Mouse (Mus musculus) ovary, postnatal 10 days (tissue): ENCODE data around the gene Gm11938.
A peak's percentile ranks its signal among the peaks of the same experiment; 100 is the strongest.
"Not testable (repeated sequence)": the region's sequence is repeated elsewhere in the genome, so short reads cannot be mapped to it uniquely, and the experiment has no call there.

ENCODE experiments used
- DNase-seq: peaks from one replicate; pipeline ENCODE4 v3.0.0; 2022; ENCODE audit warnings: low spot score

Gm11938 gene

GRCm38 (mm10) chr11:99603208-99603607 lies at the start of gene Gm11938:
Gene Gm11938, minus strand, starts transcription at chr11:99603308.
- DNase-seq, result not testable (repeated sequence)

DNA sequence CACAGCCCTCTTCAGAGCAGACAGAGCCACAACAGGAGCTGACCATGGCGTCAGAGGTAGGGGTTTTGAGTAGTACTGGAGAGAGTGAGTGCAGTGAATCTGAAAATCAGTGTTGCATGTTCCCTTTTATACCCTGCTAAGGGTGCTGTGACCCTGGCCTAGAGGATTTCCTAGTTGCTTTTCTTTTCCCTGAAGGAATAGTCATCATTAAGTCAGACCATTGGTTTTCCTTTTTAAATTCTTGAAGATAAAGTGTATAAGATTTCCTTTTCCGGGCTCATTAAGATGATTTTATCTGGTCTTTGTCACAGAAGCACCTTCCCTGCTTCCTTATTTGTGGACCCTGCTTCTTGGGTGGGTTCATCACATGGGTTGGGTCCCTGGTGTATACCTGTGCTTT lies 47.0 kb upstream of the Gm11938 start, which contains the start of gene Gm11555:
Gene Gm11555, minus strand, starts transcription at position 101 of the 400 bp plus-strand sequence.
- no peak for DNase-seq

DNA sequence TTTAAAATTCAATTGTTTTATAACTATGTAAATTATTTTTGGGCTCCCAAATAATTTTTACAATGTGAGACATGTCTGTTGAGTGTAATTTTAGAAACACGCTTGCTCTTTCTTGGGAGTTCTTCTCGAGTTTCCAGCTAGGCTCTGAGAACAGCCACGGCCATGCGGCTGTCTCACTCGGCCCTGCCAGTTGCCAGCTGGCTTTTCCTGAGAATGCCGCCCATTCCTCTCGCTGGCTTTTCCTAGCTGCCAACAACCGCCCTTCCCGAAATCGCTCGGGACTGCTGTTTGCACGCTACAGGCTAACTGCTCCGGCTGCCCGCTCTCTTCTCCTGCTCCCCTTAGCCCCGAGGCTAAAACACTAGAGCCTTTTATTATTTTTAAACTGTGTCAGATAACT lies 43.3 kb upstream of the Gm11938 start:
- no peak for DNase-seq

DNA sequence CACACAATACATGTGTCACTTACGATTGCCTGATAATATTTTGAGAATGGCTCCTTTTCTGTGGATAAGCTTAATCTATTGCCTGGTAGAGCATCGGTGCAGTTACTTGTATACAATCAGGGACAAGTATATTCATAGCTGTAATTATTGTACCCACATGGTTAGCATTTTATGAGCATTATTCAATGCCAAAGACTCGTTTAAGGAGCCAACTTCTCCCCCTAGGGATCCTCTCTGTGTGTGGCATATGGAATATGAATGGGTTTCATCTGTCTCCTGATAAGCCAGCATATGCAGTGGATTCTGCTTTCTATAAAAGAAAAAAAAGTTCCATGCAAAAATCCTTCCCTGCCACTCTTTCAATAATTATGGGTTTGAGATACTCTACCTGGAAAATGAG lies 41.2 kb upstream of the Gm11938 start:
- DNase-seq, result no peak

DNA sequence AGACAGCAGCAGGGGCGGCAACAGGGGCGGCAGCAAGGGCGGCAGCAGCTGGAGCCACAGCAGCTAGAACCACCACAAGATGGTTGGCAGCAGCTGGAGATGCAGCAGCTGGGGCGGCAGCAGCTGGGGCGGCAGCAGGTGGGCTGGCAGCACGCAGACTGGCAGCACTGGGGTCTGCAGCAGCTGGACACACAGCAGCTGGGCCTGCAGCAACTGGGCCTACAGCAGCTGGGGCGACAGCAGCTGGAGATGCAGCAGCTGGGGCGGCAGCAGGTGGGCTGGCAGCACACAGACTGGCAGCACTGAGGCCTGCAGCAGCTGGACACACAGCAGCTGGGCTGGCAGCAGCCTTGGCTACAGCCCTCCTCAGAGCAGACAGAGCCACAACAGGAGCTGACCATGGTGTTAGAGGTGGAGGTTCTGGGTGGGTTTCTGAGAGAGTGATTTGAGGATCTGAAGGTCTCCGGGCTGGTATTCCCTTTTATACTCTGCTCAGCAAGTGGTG lies 40.6 kb upstream of the Gm11938 start, which contains the start of gene Krtap4-7:
Gene Krtap4-7, minus strand, starts transcription at position 455 of the 505 bp plus-strand sequence.
- DNase-seq, result not testable (repeated sequence)

DNA sequence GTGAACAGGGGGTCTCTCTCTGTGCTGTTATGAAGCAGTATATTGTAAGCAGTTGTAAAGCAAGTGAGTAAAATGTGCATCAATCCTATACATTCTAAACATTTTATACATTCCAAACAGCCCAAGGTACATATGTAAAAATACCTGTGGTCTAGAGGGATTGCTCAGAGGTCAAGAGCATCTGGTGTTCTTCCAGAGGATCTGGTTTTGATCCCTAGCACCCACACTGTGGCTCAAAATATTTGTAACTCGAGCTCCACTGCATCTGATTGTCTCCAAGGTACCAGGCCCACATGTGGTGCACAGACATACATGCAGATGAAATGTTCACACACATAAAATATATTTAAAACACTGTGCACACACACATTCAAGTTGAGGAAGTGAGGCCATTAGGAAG lies 37.8 kb upstream of the Gm11938 start:
- DNase-seq, result no peak

GRCm38 (mm10) chr11:99637086-99637485 lies 34.0 kb upstream of the Gm11938 start:
- no peak for DNase-seq

DNA sequence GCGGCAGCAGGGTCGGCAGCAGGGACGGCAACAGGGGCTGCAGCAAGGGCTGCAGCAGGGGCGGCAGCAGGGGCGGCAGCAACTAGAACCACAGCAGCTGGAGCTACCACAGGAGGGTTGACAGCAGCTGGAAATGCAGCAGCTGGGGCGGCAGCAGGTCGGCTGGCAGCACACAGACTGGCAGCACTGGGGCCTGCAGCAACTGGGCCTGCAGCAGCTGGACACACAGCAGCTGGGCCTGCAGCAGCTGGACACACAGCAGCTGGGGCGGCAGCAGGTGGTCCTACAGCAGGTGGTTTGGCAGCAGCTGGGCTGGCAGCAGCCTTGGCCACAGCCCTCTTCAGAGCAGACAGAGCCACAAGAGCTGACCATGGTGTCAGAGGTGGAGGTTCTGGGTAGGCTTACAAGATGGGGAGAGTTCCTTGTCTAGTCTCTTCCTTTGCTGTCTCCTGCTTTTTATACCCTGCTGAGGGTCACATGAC lies 31.6 kb upstream of the Gm11938 start, which contains the start of gene Krtap4-2:
Gene Krtap4-2, minus strand, starts transcription at position 432 of the 482 bp plus-strand sequence.
- DNase-seq, result no peak

- DNase-seq, result no peak
Observed at GRCm38 (mm10) chr11:99633293-99633692, 30.2 kb upstream of the Gm11938 start.

GRCm38 (mm10) chr11:99630890-99631289 lies 27.8 kb upstream of the Gm11938 start:
- DNase-seq, result no peak

DNA sequence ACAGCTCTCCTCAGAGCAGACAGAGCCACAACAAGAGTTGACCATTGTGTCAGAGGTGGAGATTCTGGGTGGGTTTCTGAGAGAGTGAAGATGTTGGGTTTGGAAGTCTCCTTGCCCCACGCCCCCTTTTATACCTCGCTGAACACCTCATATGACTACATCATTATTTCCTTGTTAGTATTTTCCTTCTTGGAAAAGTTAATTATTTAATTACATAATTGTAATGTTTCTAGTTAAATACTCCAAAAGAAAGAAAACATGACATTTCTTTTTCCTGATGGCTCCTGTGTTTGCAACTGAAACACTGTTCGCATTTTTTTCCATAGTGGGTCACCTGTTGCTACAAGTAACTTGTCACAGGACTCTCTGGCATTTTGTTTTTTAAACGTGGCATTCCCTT lies 25.0 kb upstream of the Gm11938 start, which contains the start of gene Krtap4-1:
Gene Krtap4-1, minus strand, starts transcription at position 101 of the 400 bp plus-strand sequence.
- no peak for DNase-seq

DNA sequence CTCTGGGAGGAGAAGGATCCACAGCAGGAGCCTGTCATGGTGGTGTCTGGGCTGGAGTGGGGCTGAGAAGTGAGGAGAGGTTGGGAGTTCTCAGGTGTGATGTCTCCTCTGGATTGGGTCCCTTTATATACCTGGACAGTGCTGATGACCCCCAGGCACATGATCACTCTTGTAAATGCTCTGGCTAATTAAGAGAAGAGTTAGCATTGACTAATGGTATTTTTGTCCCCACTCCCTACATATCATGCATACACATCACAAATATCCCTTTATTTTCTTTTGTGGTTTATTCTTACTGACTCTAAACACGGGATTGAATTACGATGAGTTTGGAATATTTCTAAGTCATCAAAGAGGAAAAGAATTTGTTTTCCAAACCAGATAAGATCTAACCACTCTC lies 17.2 kb upstream of the Gm11938 start, which contains the start of gene Gm11562:
Gene Gm11562, minus strand, starts transcription at position 101 of the 400 bp plus-strand sequence.
- no peak for DNase-seq

GRCm38 (mm10) chr11:99614796-99615363 lies 11.8 kb upstream of the Gm11938 start, which contains the start of gene Krtap2-4:
Gene Krtap2-4, minus strand, starts transcription at chr11:99614846.
- DNase-seq, result no peak

- DNase-seq, result not testable (repeated sequence)
Observed at GRCm38 (mm10) chr11:99610089-99610488, 7.0 kb upstream of the Gm11938 start, which contains the start of gene Gm11937. Gene Gm11937, minus strand, starts transcription at chr11:99610189.

DNA sequence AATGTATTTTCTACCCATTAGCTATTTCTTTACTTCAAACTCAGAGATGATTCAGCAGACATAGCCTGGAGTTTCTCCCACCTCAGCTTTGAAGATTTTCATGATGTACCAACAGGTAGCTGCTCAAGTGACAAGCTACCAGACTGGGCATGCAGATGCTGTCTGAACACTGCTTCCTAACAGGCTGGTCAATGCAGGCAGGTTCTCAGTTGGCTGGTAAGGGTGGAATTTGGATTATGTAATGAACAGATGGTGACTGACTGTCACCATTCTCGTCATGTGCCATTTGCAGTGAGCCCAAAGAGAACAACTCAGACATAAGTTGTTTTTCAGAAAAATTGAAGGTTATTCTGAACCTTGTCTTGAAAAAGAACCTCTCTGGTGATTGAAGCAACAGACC lies 6.0 kb upstream of the Gm11938 start:
- no peak for DNase-seq

DNA sequence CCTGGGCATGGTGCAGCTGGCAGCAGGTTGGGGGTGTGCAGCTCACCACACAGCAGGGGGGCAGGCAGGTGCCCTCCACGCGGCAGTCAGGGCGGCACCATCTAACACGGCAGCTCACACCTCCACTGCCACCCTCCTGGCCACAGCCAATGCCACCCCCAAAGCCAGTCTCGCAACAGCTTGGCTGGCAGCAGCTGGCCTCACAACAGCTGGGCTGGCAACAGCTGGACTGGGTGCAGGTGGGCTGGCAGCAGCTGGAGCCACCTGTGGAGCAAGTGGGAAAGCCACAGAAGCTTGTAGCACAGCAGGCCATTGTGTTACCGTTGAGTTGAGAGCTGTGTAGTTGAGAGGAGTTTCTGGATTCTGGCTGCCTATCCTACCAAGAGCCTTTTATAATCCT lies 5.4 kb downstream of the Gm11938 start, which contains the start of gene Krtap9-3:
Gene Krtap9-3, minus strand, starts transcription at position 364 of the 400 bp plus-strand sequence.
- not testable (repeated sequence) for DNase-seq

DNA sequence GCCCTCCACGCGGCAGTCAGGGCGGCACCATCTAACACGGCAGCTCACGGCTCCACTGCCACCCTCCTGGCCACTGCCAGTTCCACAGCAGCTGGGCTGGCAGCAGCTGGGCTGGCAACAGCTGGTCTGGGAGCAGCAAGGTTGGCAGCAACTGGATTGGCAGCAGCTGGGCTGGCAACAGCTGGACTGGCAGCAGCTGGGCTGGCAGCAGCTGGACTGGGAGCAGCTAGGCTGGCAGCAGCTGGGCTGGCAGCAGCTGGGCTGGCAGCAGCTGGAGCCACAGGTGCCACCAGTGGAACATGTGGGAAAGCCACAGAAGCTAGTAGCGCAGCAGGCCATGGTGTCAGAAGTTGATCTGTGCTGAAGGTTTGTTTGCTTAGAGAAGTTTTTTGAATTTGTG lies 12.1 kb downstream of the Gm11938 start, which contains the start of gene Krtap1-3:
Gene Krtap1-3, minus strand, starts transcription at position 359 of the 400 bp plus-strand sequence.
- DNase-seq, result no peak

DNA sequence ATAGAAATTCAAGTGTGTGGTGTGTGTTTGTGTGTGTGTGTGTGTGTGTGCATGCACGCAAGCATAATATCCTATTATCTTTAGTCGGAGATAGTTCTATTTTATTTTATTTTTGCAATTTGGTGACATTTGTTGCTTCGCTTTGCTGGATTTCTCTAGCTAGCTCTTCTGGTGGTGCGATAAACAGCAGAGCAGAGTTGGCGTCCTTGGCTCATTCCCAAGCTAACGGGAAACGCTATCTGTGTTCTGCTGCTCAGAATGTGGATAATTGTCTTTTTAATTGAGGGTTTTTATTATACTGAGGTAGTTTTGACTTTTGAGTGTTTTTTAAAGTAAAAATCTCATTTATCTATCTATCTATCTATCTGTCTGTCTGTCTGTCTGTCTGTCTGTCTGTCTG lies 18.0 kb downstream of the Gm11938 start:
- DNase-seq, result no peak

DNA sequence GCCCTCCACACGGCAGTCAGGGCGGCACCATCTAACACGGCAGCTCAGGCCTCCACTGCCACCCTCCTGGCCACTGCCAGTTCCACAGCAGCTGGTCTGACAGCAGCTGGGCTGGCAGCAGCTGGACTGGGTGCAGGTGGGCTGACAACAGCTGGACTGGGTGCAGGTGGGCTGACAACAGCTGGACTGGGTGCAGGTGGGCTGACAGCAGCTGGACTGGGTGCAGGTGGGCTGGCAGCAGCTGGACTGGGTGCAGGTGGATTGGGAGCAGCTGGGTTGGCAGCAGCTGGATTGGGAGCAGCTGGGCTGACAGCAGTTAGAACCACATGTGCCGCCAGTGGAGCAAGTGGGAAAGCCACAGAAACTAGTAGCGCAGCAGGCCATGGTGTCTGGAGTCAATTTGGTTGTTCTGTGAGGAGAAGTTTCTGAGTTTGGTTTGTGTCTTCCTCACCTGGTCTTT lies 19.8 kb downstream of the Gm11938 start, which contains the start of gene Krtap1-4:
Gene Krtap1-4, minus strand, starts transcription at position 410 of the 460 bp plus-strand sequence.
- DNase-seq, result no peak

- DNase-seq, result no peak
Observed at GRCm38 (mm10) chr11:99581564-99581963, 21.5 kb downstream of the Gm11938 start.

DNA sequence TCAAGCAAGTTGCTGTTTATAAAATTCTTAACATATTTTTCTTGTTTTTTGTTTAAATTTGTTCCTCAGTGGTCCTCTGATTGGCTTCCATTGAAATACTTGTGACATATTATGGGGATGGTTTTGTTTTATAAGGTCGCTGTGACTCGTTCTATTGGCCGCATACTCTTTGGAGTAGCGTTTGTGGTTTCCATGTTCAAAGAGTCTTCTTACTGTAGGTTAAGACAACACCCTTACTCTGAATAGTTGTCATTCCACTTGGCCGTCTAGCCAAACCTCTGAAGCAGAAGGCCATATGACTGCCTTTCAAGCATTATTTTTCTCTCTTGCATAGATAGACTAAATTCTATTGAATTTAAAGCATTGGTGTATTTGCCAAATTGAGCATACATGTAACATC lies 22.1 kb downstream of the Gm11938 start:
- no peak for DNase-seq

- no peak for DNase-seq
Observed at GRCm38 (mm10) chr11:99580636-99581035, 22.5 kb downstream of the Gm11938 start, which contains the start of gene Krtap1-5. Gene Krtap1-5, minus strand, starts transcription at chr11:99581016.

DNA sequence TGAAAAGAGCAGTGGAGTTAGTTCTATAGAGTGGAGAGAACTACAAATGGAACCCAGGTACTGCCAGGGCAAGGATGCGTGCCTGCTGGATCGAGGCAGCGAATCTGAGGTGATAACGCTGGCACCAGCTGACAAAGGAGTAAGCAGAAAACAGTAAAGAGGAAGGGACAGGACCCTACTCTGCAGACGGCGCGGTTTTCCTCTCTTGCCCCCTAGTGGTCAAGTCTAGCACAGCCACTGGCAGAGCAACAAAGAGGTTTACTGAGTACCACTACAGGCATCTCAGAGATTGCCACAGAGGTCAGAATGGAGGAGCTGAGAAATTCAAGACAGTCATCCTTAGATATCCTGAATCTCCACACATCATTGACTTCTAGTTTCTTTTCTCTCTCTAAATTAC lies 29.0 kb downstream of the Gm11938 start:
- DNase-seq, result peak; percentile 44
